Mouse (Mus musculus) stomach, embryonic 16.5 days (tissue): ENCODE data around the gene Poll. TPM values are rescaled to one million over a fixed set of nuclear protein-coding genes. Genes with fewer than 3 reads are reported as not detected.

ENCODE experiments used
- ATAC-seq: fragments of 200-750 bp; cut with Nextera tagmentation; 2 replicates; pipeline ENCODE4 v1.8.0; 2017; ENCODE audit warnings: moderate number of reproducible peaks, moderate TSS enrichment; ENCODE audit not compliant: insufficient read depth, low FRiP score
- H3K27ac ChIP-seq: fragments of 300-500 bp; sonication (generic); 2 replicates; pipeline ENCODE4 v1.5.1; 2014; ENCODE audit warnings: low read length
- H3K27me3 ChIP-seq: fragments of 300-500 bp; sonication (generic); 2 replicates; pipeline ENCODE4 v1.6.1; 2014; ENCODE audit warnings: low read length, control low read depth, mixed read lengths; ENCODE audit not compliant: control insufficient read depth, insufficient read depth
- H3K36me3 ChIP-seq: fragments of 300-500 bp; sonication (generic); 2 replicates; pipeline ENCODE4 v1.6.1; 2014; ENCODE audit warnings: low read length; ENCODE audit not compliant: control insufficient read depth, insufficient read depth
- H3K4me1 ChIP-seq: fragments of 300-500 bp; sonication (generic); 2 replicates; pipeline ENCODE4 v1.6.1; 2014; ENCODE audit warnings: low read length, control low read depth, mixed read lengths; ENCODE audit not compliant: control insufficient read depth, insufficient read depth
- H3K4me2 ChIP-seq: fragments of 300-500 bp; sonication (generic); 2 replicates; pipeline ENCODE4 v1.6.1; 2014; ENCODE audit warnings: low read depth, low read length, mixed read lengths
- H3K4me3 ChIP-seq: fragments of 300-500 bp; sonication (generic); replicated peaks from 2 replicates; pipeline ENCODE4 v1.5.1; 2014; ENCODE audit warnings: mild to moderate bottlenecking, low read length
- H3K9ac ChIP-seq: fragments of 300-500 bp; sonication (generic); 2 replicates; pipeline ENCODE4 v1.6.1; 2014; ENCODE audit warnings: low read length
- H3K9me3 ChIP-seq: fragments of 300-500 bp; sonication (generic); replicated peaks from 2 replicates; pipeline ENCODE4 v1.6.1; 2016; ENCODE audit warnings: low read length, control low read depth; ENCODE audit not compliant: control insufficient read depth
- WGBS: fragments of 180-500 bp; shearing (Covaris S2); extraction: QIAGEN DNeasy Blood & Tissue Kit; methylation state at CpG from one replicate; pipeline ENCODE4 v1.1.7; 2014; 5-methylcytosine and 5-hydroxymethylcytosine counted together
- polyA plus RNA-seq: library from polyadenylated mRNA; unstranded; fragments of >200 nt; fragmentation: Nextera tagmentation; extraction: Ambion mirVana; gene quantifications from 2 replicates; pipeline ENCODE4 v1.2.1, GENCODE M21; 2015

Gene Poll
- 12.5 and 13.2 TPM in 2 replicates for polyA plus RNA-seq

DNA sequence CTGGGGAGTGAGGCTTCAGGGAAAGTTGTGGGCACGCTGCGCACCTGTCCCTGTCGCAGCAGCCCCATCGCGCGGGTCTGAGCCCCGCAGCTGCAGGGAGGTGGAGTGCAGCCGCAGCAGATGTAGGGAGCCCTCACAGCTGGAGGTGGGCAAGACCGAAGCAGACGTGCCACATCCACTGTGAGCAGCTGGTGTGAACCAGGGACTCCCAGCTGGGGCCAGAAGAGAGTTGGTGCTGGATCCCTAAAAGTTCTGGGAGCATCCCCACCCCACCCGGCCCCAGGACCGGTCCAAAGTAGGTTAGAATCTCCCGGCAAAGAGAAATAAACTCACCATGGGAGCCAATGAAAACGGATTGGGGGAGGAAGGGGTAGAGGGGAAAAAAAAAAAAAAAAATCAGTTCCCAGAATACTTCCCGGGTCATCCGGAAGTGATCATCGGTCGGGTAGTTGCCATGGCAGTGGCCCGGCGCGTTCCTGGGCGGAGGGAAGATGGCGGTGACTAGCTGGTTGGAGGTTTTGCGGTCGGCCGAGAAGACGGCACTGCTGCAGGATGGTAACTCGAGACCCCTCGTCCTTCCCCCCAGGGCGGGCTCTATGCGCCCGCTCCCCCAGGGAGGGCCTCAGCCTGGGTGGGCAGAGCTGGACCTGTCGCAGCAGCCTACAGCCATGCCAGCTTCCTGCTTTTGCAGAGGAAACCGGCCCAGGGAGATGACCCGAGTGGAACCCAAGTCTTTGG is at the start of gene Poll, which contains the start of gene Gm17018:
TSS of gene Poll (minus strand) at position 379 of the 738 bp plus-strand sequence.
TSS of gene Gm17018 (plus strand) at position 463 of the 738 bp plus-strand sequence.
- H3K4me2 ChIP-seq: peak within 1 kb of the TSS; percentile 99
- no peaks in the 10 kb centered on the region for H3K9me3 ChIP-seq
- H3K9ac ChIP-seq: peak within 1 kb of the TSS; percentile 92
- H3K36me3 ChIP-seq: no peaks in the 10 kb centered on the region
- peak; percentile 87 for ATAC-seq
- peaks cover 13% of the 10 kb centered on the region for H3K4me1 ChIP-seq
- H3K4me3 ChIP-seq: peak within 1 kb of the TSS; percentile 83
- H3K27ac ChIP-seq: peak within 1 kb of the TSS; percentile 76
- under 1% methylated on average over 35 of the region's 35 CpGs for WGBS
- no peaks in the 10 kb centered on the region for H3K27me3 ChIP-seq

DNA sequence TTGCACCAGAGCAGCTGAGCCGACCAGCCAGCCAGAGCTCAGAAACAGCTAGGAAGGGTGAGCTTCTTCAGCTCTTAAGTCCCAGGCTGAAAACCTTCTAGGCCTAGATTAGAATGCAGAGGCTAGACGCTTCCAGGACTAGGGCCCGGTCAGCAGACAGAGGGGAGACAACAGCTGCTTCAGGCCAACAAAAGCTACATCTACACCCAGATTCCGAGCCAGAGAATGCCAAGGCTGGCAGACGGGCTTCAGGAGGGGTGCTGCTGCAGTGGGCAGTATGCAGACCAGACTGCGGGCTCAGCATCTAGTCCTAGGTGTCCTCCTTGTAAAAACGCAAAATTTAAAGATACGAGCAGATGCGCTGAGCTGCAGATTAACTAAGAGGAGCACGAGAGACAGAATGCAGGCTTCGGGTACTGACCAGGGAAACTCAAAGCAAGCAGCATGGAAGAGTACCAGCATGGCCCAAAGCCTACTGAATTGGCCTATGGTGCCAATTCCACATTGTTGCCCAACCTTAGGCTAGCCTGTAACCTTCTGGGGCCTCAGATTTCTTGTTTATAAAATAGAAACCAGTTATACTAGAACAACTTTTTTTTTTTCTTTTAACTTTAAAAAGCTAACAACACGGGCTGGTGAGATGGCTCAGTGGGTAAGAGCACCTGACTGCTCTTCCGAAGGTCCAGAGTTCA is 48.5 kb upstream of the Poll start:
- no peaks in the 10 kb centered on the region for H3K9me3 ChIP-seq
- WGBS: 83% methylated on average over 13 of the region's 13 CpGs
- H3K4me2 ChIP-seq: no peak overlapping the region
- H3K36me3 ChIP-seq: no peaks in the 10 kb centered on the region; the same call in 1 of the 2 replicates
- no peak overlapping the region for H3K9ac ChIP-seq
- no peak for ATAC-seq
- no peak overlapping the region for H3K4me3 ChIP-seq
- no peak overlapping the region for H3K27ac ChIP-seq
- no peaks in the 10 kb centered on the region for H3K27me3 ChIP-seq
- H3K4me1 ChIP-seq: no peaks in the 10 kb centered on the region

DNA sequence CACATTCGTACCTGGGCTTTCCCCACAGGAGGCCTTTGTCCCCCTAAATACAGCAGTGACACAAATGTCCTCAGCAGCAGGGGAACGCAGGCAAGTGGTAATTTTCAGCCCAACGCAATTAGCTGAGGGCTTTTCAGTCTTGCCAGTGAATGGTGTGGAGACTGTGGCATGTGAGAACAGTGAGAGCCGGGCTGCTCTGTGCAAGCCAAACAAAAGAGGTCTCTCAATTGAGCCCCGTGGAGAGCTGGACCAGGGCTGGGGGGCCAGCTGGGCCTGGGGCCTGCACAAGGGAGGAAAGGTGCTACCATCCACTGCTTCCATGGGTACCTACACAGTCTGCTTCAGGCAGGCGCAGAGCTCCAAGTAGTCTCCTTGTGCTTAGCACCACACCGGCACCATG is 47.1 kb upstream of the Poll start:
- no peak overlapping the region for H3K4me2 ChIP-seq
- no peaks in the 10 kb centered on the region; the same call in 1 of the 2 replicates for H3K36me3 ChIP-seq
- 54% methylated on average over 7 of the region's 7 CpGs for WGBS
- no peaks in the 10 kb centered on the region for H3K4me1 ChIP-seq
- H3K27ac ChIP-seq: no peak overlapping the region
- H3K4me3 ChIP-seq: no peak overlapping the region
- no peak overlapping the region for H3K9ac ChIP-seq
- H3K27me3 ChIP-seq: no peaks in the 10 kb centered on the region
- H3K9me3 ChIP-seq: no peaks in the 10 kb centered on the region
- ATAC-seq: no peak

DNA sequence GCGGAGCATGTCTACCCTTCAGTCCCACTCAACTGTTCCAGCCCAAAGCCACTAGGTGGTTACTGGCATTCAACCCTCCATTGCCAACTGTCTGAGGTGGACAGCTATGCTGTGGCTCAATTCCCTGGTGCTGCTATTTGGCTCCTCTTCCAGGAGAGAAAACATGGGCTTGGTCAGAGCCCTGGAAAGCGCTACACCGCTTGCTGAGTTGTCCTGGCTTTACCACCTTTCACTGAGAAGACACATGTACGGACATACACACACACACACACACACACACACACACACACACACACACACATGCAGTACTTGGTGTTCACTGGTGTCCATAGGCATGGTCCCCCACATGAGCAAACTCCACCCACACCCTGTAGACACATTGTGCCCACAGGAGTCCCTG is 46.4 kb upstream of the Poll start:
- H3K4me3 ChIP-seq: no peak overlapping the region
- H3K27ac ChIP-seq: no peak overlapping the region
- WGBS: 94% methylated on average over 4 of the region's 4 CpGs
- no peaks in the 10 kb centered on the region for H3K9me3 ChIP-seq
- H3K4me2 ChIP-seq: no peak overlapping the region
- no peaks in the 10 kb centered on the region for H3K27me3 ChIP-seq
- H3K4me1 ChIP-seq: no peaks in the 10 kb centered on the region
- H3K36me3 ChIP-seq: no peaks in the 10 kb centered on the region; the same call in 1 of the 2 replicates
- ATAC-seq: no peak
- H3K9ac ChIP-seq: no peak overlapping the region

DNA sequence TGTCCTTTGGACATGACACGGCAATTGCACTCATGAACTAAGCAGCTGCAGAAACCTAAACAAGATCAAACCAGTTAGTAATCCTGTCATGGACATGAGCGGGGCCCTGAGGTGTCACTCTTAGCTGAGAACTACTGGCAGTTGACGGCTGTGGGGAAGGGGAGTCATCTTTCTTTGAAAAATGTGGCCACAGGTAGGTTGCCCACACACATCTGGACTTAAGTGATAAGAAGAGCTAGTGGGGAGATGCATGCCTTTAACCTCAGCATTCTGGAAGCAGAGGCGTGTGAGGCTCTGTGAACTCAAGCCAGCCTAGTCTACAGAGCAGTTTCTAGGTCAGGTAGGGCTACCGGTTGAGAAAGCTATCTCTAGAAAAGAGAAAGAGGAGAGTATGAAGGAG is 42.3 kb upstream of the Poll start:
- H3K4me3 ChIP-seq: no peak overlapping the region
- no peak overlapping the region for H3K27ac ChIP-seq
- no peaks in the 10 kb centered on the region for H3K4me1 ChIP-seq
- no peak overlapping the region for H3K4me2 ChIP-seq
- no peak for ATAC-seq
- H3K27me3 ChIP-seq: no peaks in the 10 kb centered on the region
- no peak overlapping the region for H3K9ac ChIP-seq
- no peaks in the 10 kb centered on the region for H3K36me3 ChIP-seq
- no peaks in the 10 kb centered on the region for H3K9me3 ChIP-seq
- 67% methylated on average over 5 of the region's 5 CpGs for WGBS

DNA sequence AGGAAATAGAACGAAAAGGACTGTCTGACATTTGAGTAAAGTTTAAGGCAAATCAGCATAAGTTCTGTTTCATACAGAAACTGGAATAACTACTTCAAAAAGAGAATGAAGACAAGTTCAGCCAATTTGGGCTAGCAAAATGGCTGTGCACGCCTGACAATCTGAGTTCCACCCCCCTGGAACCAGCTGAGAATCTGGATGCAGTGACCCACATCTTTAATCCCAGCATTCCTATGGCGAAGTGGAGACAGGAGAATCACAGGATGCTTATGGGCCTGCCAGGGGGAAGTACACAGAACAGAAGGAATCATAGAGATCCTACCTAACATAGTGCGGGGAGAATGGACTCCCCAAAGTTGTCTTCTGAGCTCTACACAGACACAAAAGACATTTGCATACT is 36.8 kb upstream of the Poll start:
- Histone ChIP-seq H3K4me2 (no peak overlapping the region), H3K36me3 (no peaks in the 10 kb centered on the region), H3K9me3 (no peaks in the 10 kb centered on the region), H3K9ac (no peak overlapping the region), H3K27me3 (no peaks in the 10 kb centered on the region), H3K27ac (no peak overlapping the region), H3K4me3 (no peak overlapping the region), H3K4me1 (peaks cover 7% of the 10 kb centered on the region; the same call in 1 of the 2 replicates)
- no peak for ATAC-seq
- 84% methylated on average over 4 of the region's 4 CpGs for WGBS

DNA sequence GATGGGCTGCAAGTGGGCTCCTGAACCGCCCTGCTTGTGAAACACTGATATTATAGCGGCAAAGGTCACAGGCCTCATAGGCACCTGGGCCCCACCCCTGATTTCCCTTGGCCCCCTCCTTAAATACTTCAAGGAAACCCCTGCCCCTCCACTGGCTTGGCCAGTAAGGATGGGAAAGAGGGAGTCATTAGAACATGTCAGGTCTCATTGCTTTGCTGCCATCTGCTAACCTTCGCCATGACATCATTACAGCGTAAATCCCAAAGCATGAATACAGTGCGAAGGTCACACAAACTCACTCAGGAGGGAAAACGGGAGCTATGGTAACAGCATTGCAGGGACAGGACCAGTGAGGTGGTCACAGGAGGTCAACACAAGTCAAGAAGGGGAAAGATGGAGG is 36.1 kb upstream of the Poll start:
- Histone ChIP-seq H3K4me1 (peaks cover 14% of the 10 kb centered on the region), H3K4me2 (no peak overlapping the region), H3K27ac (no peak overlapping the region), H3K9ac (no peak overlapping the region), H3K27me3 (no peaks in the 10 kb centered on the region), H3K4me3 (no peak overlapping the region), H3K36me3 (no peaks in the 10 kb centered on the region), H3K9me3 (no peaks in the 10 kb centered on the region)
- ATAC-seq: no peak
- WGBS: 82% methylated on average over 6 of the region's 6 CpGs

DNA sequence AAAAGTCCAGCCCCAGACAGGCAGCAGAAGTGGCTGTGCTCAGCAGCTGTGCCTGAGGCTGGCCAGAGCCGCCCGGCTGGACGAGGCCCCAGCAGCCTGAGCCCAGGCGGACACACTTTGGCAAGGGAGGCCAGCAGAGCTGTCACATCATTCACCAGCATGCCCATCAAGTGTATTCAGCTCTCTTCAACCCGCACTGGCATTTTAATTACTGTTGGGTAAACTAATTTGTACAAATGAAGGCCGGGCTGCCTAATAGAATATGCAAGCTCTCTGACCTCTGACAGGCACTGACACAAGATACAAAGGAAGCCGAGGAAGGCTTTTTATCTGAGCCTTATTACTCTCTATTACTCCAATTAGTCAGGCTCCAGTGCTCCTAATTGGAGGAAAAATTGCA is 35.7 kb upstream of the Poll start:
- no peaks in the 10 kb centered on the region for H3K36me3 ChIP-seq
- H3K27ac ChIP-seq: no peak overlapping the region
- no peak overlapping the region for H3K9ac ChIP-seq
- 58% methylated on average over 7 of the region's 7 CpGs for WGBS
- H3K4me1 ChIP-seq: peaks cover 17% of the 10 kb centered on the region
- H3K9me3 ChIP-seq: no peaks in the 10 kb centered on the region
- H3K4me2 ChIP-seq: no peak overlapping the region
- H3K27me3 ChIP-seq: no peaks in the 10 kb centered on the region
- no peak overlapping the region for H3K4me3 ChIP-seq
- no peak for ATAC-seq

DNA sequence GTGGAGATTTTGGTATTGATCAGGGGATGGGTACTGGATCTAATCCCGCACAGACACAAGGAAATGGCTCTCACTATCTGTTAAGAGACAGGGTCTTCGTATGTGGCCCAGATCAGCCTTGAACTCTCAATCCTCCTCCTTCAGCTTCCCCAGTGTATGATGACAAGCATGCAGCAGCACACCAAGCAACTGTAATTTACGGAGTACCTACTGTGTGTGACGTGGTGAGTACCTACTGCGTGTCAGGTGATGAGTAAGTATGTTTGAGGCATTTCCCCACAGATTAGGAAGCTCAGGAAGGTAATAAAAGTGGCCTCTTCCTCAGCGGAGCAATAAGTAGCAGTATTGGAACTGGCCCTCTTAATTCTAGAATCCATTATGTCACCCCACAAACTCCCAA is 35.1 kb upstream of the Poll start:
- no peak overlapping the region for H3K27ac ChIP-seq
- H3K4me2 ChIP-seq: no peak overlapping the region
- 90% methylated on average over 6 of the region's 6 CpGs for WGBS
- H3K4me3 ChIP-seq: no peak overlapping the region
- no peaks in the 10 kb centered on the region for H3K27me3 ChIP-seq
- H3K4me1 ChIP-seq: peaks cover 17% of the 10 kb centered on the region
- ATAC-seq: no peak
- H3K9me3 ChIP-seq: no peaks in the 10 kb centered on the region
- no peaks in the 10 kb centered on the region for H3K36me3 ChIP-seq
- H3K9ac ChIP-seq: no peak overlapping the region
